Mouse (Mus musculus) heart, embryonic 11.5 days (tissue): Measurements from ENCODE around the gene Exosc5. TPM values are rescaled to one million over a fixed set of nuclear protein-coding genes. Genes with fewer than 3 reads are reported as not detected.

ENCODE experiments used
- ATAC-seq: fragments of 200-750 bp; cut with Nextera tagmentation; replicated peaks from 2 replicates; pipeline ENCODE4 v1.8.0; 2017; ENCODE audit warnings: moderate library complexity; ENCODE audit not compliant: insufficient number of reproducible peaks, low FRiP score, low TSS enrichment
- H3K27ac ChIP-seq: fragments of 300-500 bp; sonication (generic); 2 replicates; pipeline ENCODE4 v1.5.1; 2014; ENCODE audit warnings: mild to moderate bottlenecking, low read depth, low read length
- H3K27me3 ChIP-seq: fragments of 300-500 bp; sonication (generic); 2 replicates; pipeline ENCODE4 v1.6.1; 2014; ENCODE audit warnings: mild to moderate bottlenecking, low read length, mixed read lengths; ENCODE audit not compliant: control insufficient read depth, insufficient read depth
- H3K36me3 ChIP-seq: fragments of 300-500 bp; sonication (generic); 2 replicates; pipeline ENCODE4 v1.6.1; 2014; ENCODE audit warnings: mild to moderate bottlenecking, low read length, moderate library complexity, mixed read lengths; ENCODE audit not compliant: control insufficient read depth, insufficient read depth
- H3K4me1 ChIP-seq: fragments of 300-500 bp; sonication (generic); 2 replicates; pipeline ENCODE4 v1.6.1; 2014; ENCODE audit warnings: low read length; ENCODE audit not compliant: control insufficient read depth, insufficient read depth
- H3K4me2 ChIP-seq: fragments of 300-500 bp; sonication (generic); 2 replicates; pipeline ENCODE4 v1.6.1; 2014; ENCODE audit warnings: mild to moderate bottlenecking, moderate library complexity
- H3K4me3 ChIP-seq: fragments of 300-500 bp; sonication (generic); 2 replicates; pipeline ENCODE4 v1.5.1; 2014; ENCODE audit warnings: low read depth, low read length
- H3K9ac ChIP-seq: fragments of 300-500 bp; sonication (generic); 2 replicates; pipeline ENCODE4 v1.6.1; 2014; ENCODE audit warnings: mild to moderate bottlenecking, low read depth, low read length, moderate library complexity
- H3K9me3 ChIP-seq: fragments of 300-500 bp; sonication (generic); replicated peaks from 2 replicates; pipeline ENCODE4 v1.6.1; 2016; ENCODE audit warnings: low read length; ENCODE audit not compliant: control insufficient read depth
- WGBS: fragments of 180-500 bp; shearing (Covaris S2); extraction: QIAGEN DNeasy Blood & Tissue Kit; methylation state at CpG from one replicate; pipeline ENCODE4 v1.1.7; 2014; ENCODE audit not compliant: insufficient replicate concordance; 5-methylcytosine and 5-hydroxymethylcytosine counted together
- polyA plus RNA-seq: library from polyadenylated mRNA; unstranded; fragments of >200 nt; fragmentation: Nextera tagmentation; extraction: Ambion mirVana; gene quantifications from 2 replicates; pipeline ENCODE4 v1.2.1, GENCODE M21; 2014

Gene Exosc5
- polyA plus RNA-seq, 1 experiment from 2014 or later: 44.8 TPM

GRCm38 (mm10) chr7:25676085-25676781, 17.3 kb downstream of the Exosc5 start:
- H3K4me2 ChIP-seq: no peak overlapping the region
- H3K27me3 ChIP-seq: peaks cover 34% of the 10 kb centered on the region
- H3K4me1 ChIP-seq: peaks cover 10% of the 10 kb centered on the region; the same call in 1 of the 2 replicates
- no peak overlapping the region for H3K9ac ChIP-seq
- no peaks in the 10 kb centered on the region for H3K9me3 ChIP-seq
- no peak overlapping the region for H3K4me3 ChIP-seq
- H3K27ac ChIP-seq: no peak overlapping the region
- ATAC-seq: no peak
- 73% methylated on average over 15 of the region's 15 CpGs for WGBS
- H3K36me3 ChIP-seq: no peaks in the 10 kb centered on the region

- H3K36me3 ChIP-seq: no peaks in the 10 kb centered on the region
- H3K27ac ChIP-seq: no peak overlapping the region
- no peaks in the 10 kb centered on the region for H3K9me3 ChIP-seq
- H3K27me3 ChIP-seq: peaks cover 34% of the 10 kb centered on the region
- no peak overlapping the region for H3K4me3 ChIP-seq
- no peak overlapping the region for H3K4me2 ChIP-seq
- ATAC-seq: no peak
- peaks cover 14% of the 10 kb centered on the region; the same call in 1 of the 2 replicates for H3K4me1 ChIP-seq
- H3K9ac ChIP-seq: no peak overlapping the region
- 92% methylated on average over 7 of the region's 7 CpGs for WGBS
These were observed 18.0 kb downstream of the Exosc5 start for GRCm38 (mm10) chr7:25677013-25677412.

- H3K9ac ChIP-seq: peak overlapping the region; percentile 81; the same call in 1 of the 2 replicates
- no peak for ATAC-seq
- WGBS: 10% methylated on average over 6 of the region's 6 CpGs
These were observed 21.0 kb downstream of the Exosc5 start for GRCm38 (mm10) chr7:25679971-25680370.

GRCm38 (mm10) chr7:25680514-25681258, 21.7 kb downstream of the Exosc5 start, which contains the start of gene B9d2:
Gene B9d2 (plus strand): TSS chr7:25680780.
- Histone ChIP-seq H3K4me2 (peak within 1 kb of the TSS; percentile 69), H3K27ac (peak within 1 kb of the TSS; percentile 94), H3K27me3 (peaks cover 10% of the 10 kb centered on the region), H3K36me3 (peaks cover 3% of the 10 kb centered on the region; the same call in 1 of the 2 replicates), H3K4me1 (peaks cover 18% of the 10 kb centered on the region), H3K4me3 (peak within 1 kb of the TSS; percentile 71), H3K9me3 (no peaks in the 10 kb centered on the region), H3K9ac (peak within 1 kb of the TSS; percentile 81)
- under 1% methylated on average over 46 of the region's 46 CpGs for WGBS
- peak; percentile 95 for ATAC-seq

More at GRCm38 (mm10) chr7:25679971-25680370, 21.0 kb downstream of the Exosc5 start:
- Histone ChIP-seq H3K4me2 (peak overlapping the region; percentile 69), H3K36me3 (peaks cover 3% of the 10 kb centered on the region; the same call in 1 of the 2 replicates), H3K27ac (peak overlapping the region; percentile 94; the same call in 1 of the 2 replicates), H3K4me1 (peaks cover 22% of the 10 kb centered on the region), H3K9me3 (no peaks in the 10 kb centered on the region), H3K27me3 (peaks cover 17% of the 10 kb centered on the region), H3K4me3 (peak overlapping the region; percentile 71)

- peak overlapping the region; percentile 71 for H3K4me3 ChIP-seq
- ATAC-seq: no peak
- H3K9ac ChIP-seq: no peak overlapping the region
- WGBS: 53% methylated on average over 15 of the region's 15 CpGs
- H3K27ac ChIP-seq: no peak overlapping the region
- no peaks in the 10 kb centered on the region for H3K9me3 ChIP-seq
- H3K36me3 ChIP-seq: peaks cover 3% of the 10 kb centered on the region; the same call in 1 of the 2 replicates
- peaks cover 22% of the 10 kb centered on the region for H3K4me1 ChIP-seq
- peaks cover 8% of the 10 kb centered on the region for H3K27me3 ChIP-seq
- H3K4me2 ChIP-seq: peak overlapping the region; percentile 69
These were observed 22.6 kb downstream of the Exosc5 start for GRCm38 (mm10) chr7:25681341-25682231.

- ATAC-seq: no peak
- H3K4me1 ChIP-seq: peaks cover 28% of the 10 kb centered on the region
- H3K4me2 ChIP-seq: peak overlapping the region; percentile 17
These were observed 24.7 kb downstream of the Exosc5 start for GRCm38 (mm10) chr7:25683474-25684180.

GRCm38 (mm10) chr7:25684659-25685058, 25.7 kb downstream of the Exosc5 start:
- H3K4me3 ChIP-seq: no peak overlapping the region
- H3K27ac ChIP-seq: no peak overlapping the region
- no peak overlapping the region for H3K9ac ChIP-seq
- H3K4me1 ChIP-seq: peaks cover 30% of the 10 kb centered on the region
- H3K36me3 ChIP-seq: peaks cover 3% of the 10 kb centered on the region; the same call in 1 of the 2 replicates
- no peak overlapping the region for H3K4me2 ChIP-seq
- no peaks in the 10 kb centered on the region for H3K9me3 ChIP-seq
- WGBS: 81% methylated on average over 6 of the region's 6 CpGs
- ATAC-seq: no peak
- peaks cover 8% of the 10 kb centered on the region; the same call in 1 of the 2 replicates for H3K27me3 ChIP-seq

More at GRCm38 (mm10) chr7:25683474-25684180, 24.7 kb downstream of the Exosc5 start:
- Histone ChIP-seq H3K27me3 (peaks cover 8% of the 10 kb centered on the region; the same call in 1 of the 2 replicates), H3K9ac (no peak overlapping the region), H3K9me3 (no peaks in the 10 kb centered on the region), H3K4me3 (no peak overlapping the region), H3K36me3 (peaks cover 3% of the 10 kb centered on the region; the same call in 1 of the 2 replicates), H3K27ac (peak overlapping the region; percentile 35; the same call in 1 of the 2 replicates)
- 49% methylated on average over 7 of the region's 7 CpGs for WGBS
